Mouse (Mus musculus) hindbrain, postnatal 0 days (tissue): ENCODE measurements around the gene F11r. TPM values are rescaled to one million over a fixed set of nuclear protein-coding genes. Genes with fewer than 3 reads are reported as not detected.

Source experiments
- ATAC-seq: fragments of 200-750 bp; cut with Nextera tagmentation; 2 replicates; pipeline ENCODE4 v1.8.0; 2017; ENCODE audit warnings: mild to moderate bottlenecking, moderate TSS enrichment, moderate library complexity
- DNase-seq: peaks from one replicate; pipeline ENCODE4 v3.0.0-alpha.2; 2015; ENCODE audit warnings: low spot score
- H3K27ac ChIP-seq: fragments of 300-500 bp; sonication (generic); 2 replicates; pipeline ENCODE4 v1.5.1; 2014; ENCODE audit warnings: mild to moderate bottlenecking
- H3K27me3 ChIP-seq: fragments of 300-500 bp; sonication (generic); 2 replicates; pipeline ENCODE4 v1.6.1; 2014; ENCODE audit warnings: low read length, mixed read lengths; ENCODE audit not compliant: insufficient read depth
- H3K36me3 ChIP-seq: fragments of 300-500 bp; sonication (generic); 2 replicates; pipeline ENCODE4 v1.6.1; 2014; ENCODE audit warnings: low read length, mixed read lengths; ENCODE audit not compliant: insufficient read depth
- H3K4me1 ChIP-seq: fragments of 300-500 bp; sonication (generic); 2 replicates; pipeline ENCODE4 v1.6.1; 2014; ENCODE audit warnings: antibody characterized with exemption, low read length, mixed read lengths; ENCODE audit not compliant: insufficient read depth
- H3K4me2 ChIP-seq: fragments of 300-500 bp; sonication (generic); 2 replicates; pipeline ENCODE4 v1.6.1; 2014; ENCODE audit warnings: low read depth, mild to moderate bottlenecking, low read length, moderate library complexity, mixed read lengths
- H3K4me3 ChIP-seq: fragments of 300-500 bp; sonication (generic); 2 replicates; pipeline ENCODE4 v1.5.1; 2014; ENCODE audit warnings: low read length
- H3K9ac ChIP-seq: fragments of 300-500 bp; sonication (generic); replicated peaks from 2 replicates; pipeline ENCODE4 v1.6.1; 2014; ENCODE audit warnings: mild to moderate bottlenecking, low read length, moderate library complexity, mixed read lengths
- H3K9me3 ChIP-seq: fragments of 300-500 bp; sonication (generic); 2 replicates; pipeline ENCODE4 v1.6.1; 2016; ENCODE audit warnings: low read length, mixed read lengths
- CTCF ChIP-seq: IDR thresholded peaks from 2 replicates; pipeline ENCODE4 v1.5.1; 2016; ENCODE audit warnings: antibody characterized with exemption, control low read depth, low read depth
- WGBS: fragments of 180-500 bp; shearing (Covaris S2); extraction: QIAGEN DNeasy Blood & Tissue Kit; methylation state at CpG from one replicate; pipeline ENCODE4 v1.1.7; 2014; 5-methylcytosine and 5-hydroxymethylcytosine counted together
- polyA plus RNA-seq: library from polyadenylated mRNA; unstranded; fragments of >200 nt; fragmentation: Nextera tagmentation; extraction: Ambion mirVana; gene quantifications from 2 replicates; pipeline ENCODE4 v1.2.1, GENCODE M21; 2015
- total RNA-seq: library from RNA; depleted of rRNA; stranded (reverse); fragments of >200 nt; gene quantifications from 2 replicates; pipeline ENCODE4 v1.2.3, GENCODE M21; 2014

F11r gene
- total and polyA plus RNA-seq, 2 experiments from 2014 or later, result 8.2 to 14.2 TPM

GRCm38 (mm10) chr1:171445050-171445449 lies 7.7 kb downstream of the F11r start:
- ATAC-seq, result no peak
- Histone ChIP-seq H3K27ac (no peak overlapping the region), H3K4me2 (no peak overlapping the region), H3K36me3 (no peaks in the 10 kb centered on the region), H3K4me3 (no peak overlapping the region), H3K9ac (no peak overlapping the region), H3K4me1 (no peaks in the 10 kb centered on the region), H3K27me3 (no peaks in the 10 kb centered on the region), H3K9me3 (no peaks in the 10 kb centered on the region)
- TF ChIP-seq CTCF, result no peak
- DNase-seq, result no peak
- 91% methylated on average over 5 of the region's 5 CpGs for WGBS

- Histone ChIP-seq H3K27me3 (no peaks in the 10 kb centered on the region), H3K4me2 (no peak overlapping the region), H3K27ac (no peak overlapping the region), H3K9me3 (no peaks in the 10 kb centered on the region), H3K36me3 (no peaks in the 10 kb centered on the region), H3K9ac (no peak overlapping the region), H3K4me1 (no peaks in the 10 kb centered on the region), H3K4me3 (no peak overlapping the region)
- DNase-seq, result no peak
- TF ChIP-seq CTCF, result no peak
- ATAC-seq, result no peak
- WGBS, result 80% methylated on average over 7 of the region's 7 CpGs
These were observed 9.5 kb downstream of the F11r start for GRCm38 (mm10) chr1:171446854-171447253.

GRCm38 (mm10) chr1:171447692-171448091 lies 10.4 kb downstream of the F11r start:
- no peaks in the 10 kb centered on the region for H3K27me3 ChIP-seq
- H3K4me1 ChIP-seq, result no peaks in the 10 kb centered on the region
- no peak overlapping the region for H3K27ac ChIP-seq
- H3K36me3 ChIP-seq, result no peaks in the 10 kb centered on the region
- DNase-seq (no peak), ATAC-seq (no peak)
- no peak overlapping the region for H3K9ac ChIP-seq
- 74% methylated on average over 10 of the region's 10 CpGs for WGBS
- H3K4me3 ChIP-seq, result no peak overlapping the region
- no peak overlapping the region for H3K4me2 ChIP-seq
- TF ChIP-seq CTCF, result no peak
- H3K9me3 ChIP-seq, result no peaks in the 10 kb centered on the region

- Histone ChIP-seq H3K27ac (no peak overlapping the region), H3K36me3 (no peaks in the 10 kb centered on the region), H3K4me3 (no peak overlapping the region), H3K27me3 (no peaks in the 10 kb centered on the region), H3K9me3 (no peaks in the 10 kb centered on the region), H3K4me2 (no peak overlapping the region), H3K9ac (no peak overlapping the region), H3K4me1 (no peaks in the 10 kb centered on the region)
- ATAC-seq (no peak), DNase-seq (no peak)
- 86% methylated on average over 11 of the region's 11 CpGs for WGBS
- no peak for TF ChIP-seq CTCF
These were observed 12.7 kb downstream of the F11r start for GRCm38 (mm10) chr1:171450062-171450461.

- no peaks in the 10 kb centered on the region for H3K9me3 ChIP-seq
- H3K9ac ChIP-seq, result no peak overlapping the region
- TF ChIP-seq CTCF, result no peak
- no peak overlapping the region for H3K4me2 ChIP-seq
- ATAC-seq, result no peak
- H3K4me3 ChIP-seq, result no peak overlapping the region
- no peak overlapping the region for H3K27ac ChIP-seq
- H3K36me3 ChIP-seq, result no peaks in the 10 kb centered on the region
- DNase-seq, result no peak
- no peaks in the 10 kb centered on the region for H3K27me3 ChIP-seq
- 87% methylated on average over 10 of the region's 10 CpGs for WGBS
- no peaks in the 10 kb centered on the region for H3K4me1 ChIP-seq
These were observed 13.7 kb downstream of the F11r start for GRCm38 (mm10) chr1:171451001-171451400.

GRCm38 (mm10) chr1:171452522-171452921 lies 15.2 kb downstream of the F11r start:
- no peaks in the 10 kb centered on the region for H3K9me3 ChIP-seq
- no peak overlapping the region for H3K27ac ChIP-seq
- DNase-seq (no peak), ATAC-seq (no peak)
- no peak overlapping the region for H3K9ac ChIP-seq
- no peak overlapping the region for H3K4me2 ChIP-seq
- TF ChIP-seq CTCF, result no peak
- H3K27me3 ChIP-seq, result no peaks in the 10 kb centered on the region
- WGBS, result 74% methylated on average over 5 of the region's 5 CpGs
- H3K4me3 ChIP-seq, result no peak overlapping the region
- no peaks in the 10 kb centered on the region for H3K36me3 ChIP-seq
- H3K4me1 ChIP-seq, result no peaks in the 10 kb centered on the region

GRCm38 (mm10) chr1:171452923-171453322 lies 15.6 kb downstream of the F11r start:
- H3K27ac ChIP-seq, result no peak overlapping the region
- no peaks in the 10 kb centered on the region for H3K9me3 ChIP-seq
- H3K36me3 ChIP-seq, result no peaks in the 10 kb centered on the region
- H3K9ac ChIP-seq, result no peak overlapping the region
- H3K4me2 ChIP-seq, result no peak overlapping the region
- H3K4me3 ChIP-seq, result no peak overlapping the region
- H3K4me1 ChIP-seq, result no peaks in the 10 kb centered on the region
- no peaks in the 10 kb centered on the region for H3K27me3 ChIP-seq
- ATAC-seq (no peak), DNase-seq (no peak)
- 90% methylated on average over 5 of the region's 5 CpGs for WGBS
- TF ChIP-seq CTCF, result no peak
